Comparison of ENCODE assay signal across 8 mouse cellular contexts in genomic region chr8:93813405-93813761, GRCm38 (mm10). TPM values are rescaled to one million over a fixed set of nuclear protein-coding genes. Genes with fewer than 3 reads are reported as not detected.
DNase-seq lines count a peak whose midpoint lies in the region; ATAC-seq lines count a peak whose summit lies in the region.

No protein-coding gene starts in this region.

- intact Hi-C loops in left cerebral cortex, postnatal 25 days (cut with DNase I): loop anchor here (2.0 to 5.0 kb wide), 2 partner anchors 69 to 119 kb away; no protein-coding TSS in a partner anchor

- H3K36me3 ChIP-seq in embryonic facial prominence, embryonic 11.5 days (replicated peaks; ENCODE audit: control insufficient read depth, insufficient read depth, low read depth, low read length): no peaks in the 10 kb centered on the region
- H3K36me3 ChIP-seq in midbrain, embryonic 10.5 days: no peaks in the 10 kb centered on the region; the same call in 1 of the 2 replicates

- ATAC-seq in embryonic facial prominence, embryonic 11.5 days (replicated peaks; ENCODE audit: insufficient number of reproducible peaks, low FRiP score, low TSS enrichment, low read depth): peak; percentile 83
- ATAC-seq in erythroid progenitor cell, adult 5-6 weeks (replicated peaks; ENCODE audit: low FRiP score, poor library complexity, severe bottlenecking): no peak

- H3K9me3 ChIP-seq in embryonic facial prominence, embryonic 11.5 days (replicated peaks; ENCODE audit: control insufficient read depth, low read length): no peaks in the 10 kb centered on the region
- no peaks in the 10 kb centered on the region for H3K9me3 ChIP-seq in midbrain, embryonic 10.5 days (replicated peaks)

- no peak overlapping the region for H3K9ac ChIP-seq in embryonic facial prominence, embryonic 11.5 days (replicated peaks; ENCODE audit: low read length)

- peak overlapping the region; percentile 47 for H3K4me2 ChIP-seq in embryonic facial prominence, embryonic 11.5 days (ENCODE audit: low read depth, low read length)

- H3K4me3 ChIP-seq in embryonic facial prominence, embryonic 11.5 days (ENCODE audit: low read depth, low read length): peak overlapping the region; percentile 56
- H3K4me3 ChIP-seq in midbrain, embryonic 10.5 days: peak overlapping the region; percentile 80

- H3K27me3 ChIP-seq in embryonic facial prominence, embryonic 11.5 days (ENCODE audit: control insufficient read depth, insufficient read depth, low read length): peaks cover 15% of the 10 kb centered on the region
- H3K27me3 ChIP-seq in midbrain, embryonic 10.5 days (ENCODE audit: low read depth, poor library complexity, severe bottlenecking): peaks cover 52% of the 10 kb centered on the region

- WGBS in embryonic facial prominence, embryonic 11.5 days: under 1% methylated on average over 26 of the region's 26 CpGs
- WGBS in midbrain, embryonic 10.5 days: under 1% methylated on average over 26 of the region's 26 CpGs

- H3K27ac ChIP-seq in embryonic facial prominence, embryonic 11.5 days (replicated peaks; ENCODE audit: low read depth, low read length): no peak overlapping the region
- peak overlapping the region; percentile 74 for H3K27ac ChIP-seq in midbrain, embryonic 10.5 days (replicated peaks)

- H3K4me1 ChIP-seq in embryonic facial prominence, embryonic 11.5 days (ENCODE audit: control insufficient read depth, insufficient read depth, low read length): 0 out of 2 replicates have a peak, but pooled peaks cover 2% of the 10 kb centered on the region
- peaks cover 49% of the 10 kb centered on the region for H3K4me1 ChIP-seq in midbrain, embryonic 10.5 days

- DNase-seq in adrenal gland, postnatal 25 days: peak; percentile 90
- peak; percentile 93 for DNase-seq in embryonic facial prominence, embryonic 11.5 days (ENCODE audit: low spot score)
- DNase-seq in heart, adult 18-20 months: peak; percentile 87 to 88
- DNase-seq in kidney, adult 11 months: peak; percentile 75
- DNase-seq in left cerebral cortex, postnatal 25 days (ENCODE audit: low spot score in 2 of 2): peak; percentile 83 to 84
- peak; percentile 93 for DNase-seq in midbrain, embryonic 10.5 days (ENCODE audit: low spot score)
- DNase-seq in skeletal muscle tissue, adult 2 months (ENCODE audit: low read depth, low spot score): peak; percentile 84

RNA-seq across cellular contexts. Expression of gene Gnao1, which starts 3.6 kb away (rescaled TPM):
- 30.4 and 37.9 TPM in 2 replicates for total RNA-seq in adrenal gland, postnatal 25 days (2021)
- 11.5 and 14.0 TPM in 2 replicates for polyA plus RNA-seq in embryonic facial prominence, embryonic 11.5 days (2014; fragmentation: Nextera tagmentation; extraction: Ambion mirVana)
- total RNA-seq in heart, adult 18-20 months (2021): 10 to 100 TPM; 20.7 to 21.7 TPM
- total RNA-seq in left cerebral cortex, postnatal 25 days (2021): 100 to 1,000 TPM; 738 to 746 TPM
- polyA plus RNA-seq in midbrain, embryonic 10.5 days (2016; fragmentation: Nextera tagmentation; extraction: Ambion mirVana): 13.1 and 25.4 TPM in 2 replicates
- total RNA-seq in erythroid progenitor cell, adult 5-6 weeks (2015; ENCODE audit: low replicate concordance): 0.42 TPM in 1 of 2 replicates, not detected in the other
- total RNA-seq in erythroid progenitor cell, adult 5-6 weeks (2017; ENCODE audit: low replicate concordance): not detected in 2 replicates

Comparison
In these comparisons a context has a peak if more than half of its experiments do, and no peak if none do; other contexts are left out.
1. RNA of gene Gnao1, which starts 3.6 kb away (total RNA-seq): 738 to 746 TPM in left cerebral cortex, postnatal 25 days; 30.4 to 37.9 TPM in adrenal gland, postnatal 25 days, 20.7 to 21.7 TPM in heart, adult 18-20 months and 0.42 TPM in erythroid progenitor cell, adult 5-6 weeks; every median in the first group is over 10 times any median in the second.
2. Peak in every context shown above with its lines, with median percentiles within 50 percentile points of each other: DNase-seq.